Mouse (Mus musculus) kidney, postnatal 4 days (tissue): ENCODE data around the gene Hmx2.

Source experiments
- DNase-seq, 2 experiments: peaks; one replicate each; pipeline ENCODE4 v3.0.0; 2021; ENCODE audit warnings: mixed read lengths in 2 of 2

Gene Hmx2

GRCm38 (mm10) chr7:131548473-131548872, at the start of gene Hmx2:
TSS of gene Hmx2 (plus strand) at chr7:131548773.
- DNase-seq: no peak

GRCm38 (mm10) chr7:131503739-131504138, 44.8 kb upstream of the Hmx2 start:
- no peak for DNase-seq

DNA sequence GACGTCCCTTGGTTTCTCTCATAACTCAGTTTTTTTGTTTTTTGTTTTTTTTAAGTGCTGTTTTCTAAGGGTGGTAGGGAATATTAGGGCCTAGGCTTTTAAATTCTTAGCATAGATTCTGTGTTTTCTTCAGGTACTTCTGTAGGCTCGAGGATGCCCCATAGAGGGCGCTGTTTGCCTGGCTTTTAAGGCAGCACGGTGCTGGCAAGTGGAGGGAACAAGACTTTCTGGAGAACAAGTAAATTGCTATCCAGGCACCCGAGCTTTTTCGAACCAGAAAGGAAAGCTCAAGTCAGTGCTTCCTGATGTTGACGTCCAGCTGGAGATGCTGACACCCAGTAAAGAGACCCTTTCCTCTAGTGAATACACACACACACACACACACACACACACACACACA, 8.6 kb upstream of the Hmx2 start:
- DNase-seq: peak; percentile 94 to 95

DNA sequence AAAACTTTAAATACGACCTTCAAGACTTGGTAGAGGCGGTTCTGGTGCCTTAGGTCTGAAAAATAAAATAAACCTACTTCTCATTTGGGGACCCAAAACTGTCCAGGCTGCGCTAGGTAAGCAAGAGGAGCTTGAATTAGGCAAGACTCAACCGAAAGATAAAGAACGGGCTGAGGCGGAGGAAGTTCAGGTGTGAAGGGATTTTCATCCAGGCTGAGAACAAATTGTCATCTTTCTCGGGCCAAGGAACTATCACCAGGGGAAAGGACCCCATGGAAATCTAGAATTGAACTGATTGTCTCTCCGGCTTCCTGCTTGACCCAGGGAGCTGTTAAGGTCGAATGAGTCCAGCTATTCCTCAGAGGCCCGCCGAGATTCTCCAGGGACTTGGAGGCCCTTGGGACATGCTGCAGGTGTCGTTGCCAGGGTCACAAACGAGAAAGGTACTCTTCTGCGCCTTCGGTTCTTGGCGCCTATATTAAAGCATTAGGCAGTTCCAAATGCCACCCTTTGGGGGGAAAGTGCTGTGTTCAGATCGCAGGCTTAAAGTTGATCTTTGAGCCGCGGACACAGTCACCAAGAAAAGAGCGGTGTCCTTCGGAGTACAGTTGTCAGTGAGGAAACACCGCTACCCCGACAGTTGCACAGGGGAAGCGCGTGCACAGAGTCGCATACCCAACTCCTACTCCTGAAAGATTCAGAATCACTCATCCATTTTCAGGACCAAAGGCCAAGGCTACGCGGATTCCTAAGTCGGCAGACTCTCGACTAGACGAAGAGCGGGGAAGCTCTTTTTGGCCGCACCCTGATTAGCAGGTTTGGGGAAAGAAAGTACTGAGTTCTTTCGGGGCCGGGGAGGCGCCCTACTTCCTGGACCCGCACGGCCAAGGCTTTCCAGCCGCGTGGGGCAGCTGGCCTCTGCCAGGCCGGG, 7.1 kb upstream of the Hmx2 start:
- DNase-seq: peak; percentile 22 to 29

- DNase-seq: peak; percentile 39 to 40
These were observed 6.3 kb upstream of the Hmx2 start, which contains the start of gene Hmx3 for GRCm38 (mm10) chr7:131542115-131542871. TSS of gene Hmx3 (plus strand) at chr7:131542867.

DNA sequence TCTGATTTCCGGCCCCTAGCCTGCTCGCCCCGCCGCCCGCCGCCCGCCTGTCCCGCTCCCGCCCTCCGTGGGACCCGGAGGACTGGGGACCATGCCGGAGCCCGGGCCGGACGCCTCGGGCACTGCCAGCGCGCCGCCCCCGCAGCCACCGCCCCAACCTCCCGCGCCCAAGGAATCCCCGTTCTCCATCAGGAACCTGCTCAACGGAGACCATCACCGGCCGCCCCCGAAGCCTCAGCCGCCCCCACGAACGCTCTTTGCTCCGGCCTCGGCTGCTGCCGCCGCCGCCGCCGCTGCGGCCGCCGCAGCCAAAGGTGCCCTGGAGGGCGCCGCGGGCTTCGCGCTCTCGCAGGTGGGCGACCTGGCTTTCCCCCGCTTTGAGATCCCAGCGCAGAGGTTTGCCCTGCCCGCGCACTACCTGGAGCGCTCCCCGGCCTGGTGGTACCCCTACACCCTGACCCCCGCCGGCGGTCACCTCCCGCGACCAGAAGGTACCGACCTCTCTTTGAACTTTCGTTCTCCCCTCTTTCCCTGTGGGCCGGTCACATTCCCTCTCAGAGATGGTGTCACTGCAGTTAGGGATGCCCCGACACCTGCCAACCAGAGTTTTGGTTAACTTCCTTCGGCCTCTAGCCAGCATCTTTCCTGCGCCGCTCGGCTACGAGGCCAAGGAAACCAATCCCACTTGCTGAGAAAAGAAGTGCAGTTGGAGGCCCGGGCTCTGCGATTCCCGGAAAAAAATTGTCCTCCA, 5.5 kb upstream of the Hmx2 start:
- peak; percentile 22 to 27 for DNase-seq

DNA sequence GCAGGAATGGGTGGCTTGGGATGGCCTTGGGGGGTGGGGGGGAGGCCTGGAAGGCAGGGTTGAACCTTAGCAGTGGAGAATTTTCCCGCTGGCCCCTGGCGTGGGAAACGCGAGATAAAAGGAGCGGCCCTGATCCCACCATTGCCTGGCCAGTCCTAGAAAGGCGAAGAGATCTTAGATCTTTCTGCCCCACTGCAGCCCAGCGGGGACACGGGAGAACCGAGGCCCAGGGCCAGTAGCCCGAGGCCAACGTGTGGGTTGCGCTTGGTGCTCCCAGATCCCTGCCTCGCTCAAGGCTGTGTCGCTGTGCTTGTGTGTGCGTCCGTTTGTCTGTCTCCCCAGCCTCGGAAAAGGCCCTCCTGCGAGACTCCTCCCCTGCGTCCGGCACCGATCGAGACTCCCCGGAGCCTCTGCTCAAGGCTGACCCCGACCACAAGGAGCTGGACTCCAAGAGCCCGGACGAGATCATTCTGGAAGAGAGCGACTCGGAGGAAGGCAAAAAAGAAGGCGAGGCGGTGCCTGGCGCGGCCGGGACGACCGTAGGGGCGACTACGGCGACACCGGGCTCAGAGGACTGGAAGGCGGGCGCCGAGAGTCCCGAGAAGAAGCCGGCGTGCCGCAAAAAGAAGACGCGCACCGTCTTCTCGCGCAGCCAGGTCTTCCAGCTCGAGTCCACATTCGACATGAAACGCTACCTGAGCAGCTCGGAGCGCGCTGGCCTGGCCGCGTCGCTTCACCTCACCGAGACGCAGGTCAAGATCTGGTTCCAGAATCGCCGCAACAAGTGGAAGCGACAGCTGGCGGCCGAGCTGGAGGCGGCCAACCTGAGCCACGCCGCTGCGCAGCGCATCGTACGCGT, 4.7 kb upstream of the Hmx2 start:
- peak; percentile 42 to 55 for DNase-seq

- no peak for DNase-seq
These were observed 3.7 kb upstream of the Hmx2 start for GRCm38 (mm10) chr7:131544871-131545270.

- no peak for DNase-seq
These were observed 2.7 kb upstream of the Hmx2 start for GRCm38 (mm10) chr7:131545701-131546385.

DNA sequence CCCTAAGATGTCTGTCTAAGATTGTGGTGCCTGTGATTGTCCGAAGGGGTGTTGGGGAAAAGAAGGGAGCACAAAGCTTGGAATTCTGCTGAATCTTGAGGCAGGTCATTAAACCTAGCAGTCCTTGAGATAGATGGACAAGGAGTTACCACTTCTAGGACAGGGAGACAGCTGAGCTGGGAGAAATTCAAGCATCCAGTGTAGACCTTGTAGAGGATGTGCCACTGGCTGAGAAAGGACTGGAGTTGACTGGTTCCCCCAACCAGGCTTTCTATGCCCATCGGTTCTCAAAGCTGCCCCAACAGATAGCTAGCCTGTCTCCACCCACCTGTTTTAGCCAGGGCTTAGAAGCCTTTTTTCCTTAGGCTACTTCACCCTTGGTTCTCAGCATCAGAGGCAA, 2.1 kb upstream of the Hmx2 start:
- no peak for DNase-seq

GRCm38 (mm10) chr7:131547481-131547880, 1.1 kb upstream of the Hmx2 start:
- DNase-seq: no peak

- DNase-seq: no peak
These were observed 2.9 kb downstream of the Hmx2 start for GRCm38 (mm10) chr7:131551471-131551870.

DNA sequence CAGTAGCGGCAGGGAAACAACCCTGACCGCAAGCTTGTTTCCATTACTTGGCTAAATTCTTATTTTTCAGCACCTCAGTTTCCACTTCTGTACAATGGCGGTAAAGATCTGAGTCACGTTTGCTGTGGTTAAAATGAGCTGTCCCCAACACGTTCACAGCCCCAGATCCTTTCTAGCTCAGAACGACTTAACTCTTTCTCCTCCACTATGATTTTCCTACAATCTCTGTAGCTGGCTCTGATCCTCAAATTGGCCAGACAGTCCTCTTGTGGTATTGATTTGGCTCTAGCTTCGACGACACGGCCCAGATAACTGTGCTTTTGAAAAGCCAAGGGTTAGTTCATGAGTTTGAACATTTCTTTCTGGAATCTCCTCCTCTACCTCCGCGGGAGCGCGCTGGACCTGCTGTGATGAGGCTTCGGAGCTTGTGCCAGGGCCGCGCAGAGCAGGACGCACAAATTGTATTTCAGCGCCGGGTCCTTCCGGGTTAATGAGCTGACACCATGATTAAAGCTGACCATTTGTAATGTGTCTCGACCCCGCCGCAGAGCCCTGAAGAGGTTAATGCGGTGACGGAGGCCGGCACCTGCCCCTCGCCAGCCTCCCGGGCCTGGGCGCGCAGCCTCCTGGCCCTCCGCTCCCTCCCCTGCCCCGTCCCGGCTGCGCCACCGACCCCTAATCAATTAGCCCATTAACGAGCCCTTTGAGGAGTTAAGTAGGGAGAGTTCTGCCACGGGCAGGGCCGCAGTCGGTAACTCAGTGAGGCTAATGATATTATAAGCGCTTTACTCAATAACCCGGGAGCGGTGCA, 3.6 kb downstream of the Hmx2 start:
- DNase-seq: no peak

DNA sequence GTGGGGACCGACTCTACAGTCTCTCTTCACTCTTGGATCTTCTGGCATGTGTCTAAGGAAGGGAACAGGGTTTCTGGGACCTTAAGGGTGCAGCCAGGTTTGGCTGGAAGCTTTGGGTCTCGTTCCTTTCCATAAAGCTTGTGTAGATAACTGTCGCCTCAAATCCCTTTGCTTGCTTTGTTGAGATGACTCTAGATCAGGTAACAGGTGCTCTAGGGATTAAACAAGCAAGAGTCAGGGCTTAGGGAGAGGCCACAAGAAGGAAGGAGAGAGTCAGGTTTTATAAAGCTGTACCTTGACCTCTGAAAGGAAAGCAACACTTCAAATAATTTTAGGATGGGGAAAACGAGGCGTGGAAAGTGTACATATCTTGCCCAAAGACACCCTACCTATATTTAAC, 4.2 kb downstream of the Hmx2 start:
- DNase-seq: no peak

GRCm38 (mm10) chr7:131553771-131554175, 5.2 kb downstream of the Hmx2 start:
- peak; percentile 55 to 66 for DNase-seq

- DNase-seq: peak; percentile 16 to 27
These were observed 6.0 kb downstream of the Hmx2 start for GRCm38 (mm10) chr7:131554341-131555180.

DNA sequence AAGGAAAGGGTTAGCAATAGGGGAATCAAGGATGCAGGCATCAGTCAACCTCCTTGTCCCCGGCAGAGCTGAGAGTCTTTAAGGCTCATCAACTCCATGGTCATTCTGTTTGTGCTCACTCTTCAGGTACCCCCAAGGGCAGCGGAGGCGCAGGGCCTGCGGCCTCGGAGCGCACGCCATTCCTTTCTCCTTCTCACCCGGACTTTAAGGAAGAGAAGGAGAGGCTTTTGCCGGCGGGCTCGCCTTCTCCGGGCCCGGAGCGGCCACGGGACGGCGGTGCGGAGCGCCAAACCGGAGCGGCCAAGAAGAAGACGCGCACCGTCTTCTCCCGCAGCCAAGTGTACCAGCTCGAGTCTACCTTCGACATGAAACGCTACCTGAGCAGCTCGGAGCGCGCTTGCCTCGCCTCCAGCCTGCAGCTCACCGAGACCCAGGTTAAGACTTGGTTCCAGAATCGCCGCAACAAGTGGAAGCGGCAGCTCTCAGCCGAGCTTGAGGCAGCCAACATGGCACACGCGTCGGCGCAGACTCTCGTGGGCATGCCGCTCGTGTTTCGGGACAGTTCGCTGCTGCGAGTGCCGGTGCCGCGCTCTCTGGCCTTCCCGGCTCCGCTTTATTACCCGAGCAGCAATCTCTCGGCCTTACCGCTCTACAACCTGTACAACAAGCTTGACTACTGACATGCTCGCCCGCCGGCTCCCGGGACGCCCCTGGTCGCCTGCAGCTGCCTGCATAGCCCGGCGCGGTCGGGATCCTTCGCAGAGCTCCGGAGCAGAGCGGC, 6.9 kb downstream of the Hmx2 start:
- DNase-seq: peak; percentile 46 to 67

DNA sequence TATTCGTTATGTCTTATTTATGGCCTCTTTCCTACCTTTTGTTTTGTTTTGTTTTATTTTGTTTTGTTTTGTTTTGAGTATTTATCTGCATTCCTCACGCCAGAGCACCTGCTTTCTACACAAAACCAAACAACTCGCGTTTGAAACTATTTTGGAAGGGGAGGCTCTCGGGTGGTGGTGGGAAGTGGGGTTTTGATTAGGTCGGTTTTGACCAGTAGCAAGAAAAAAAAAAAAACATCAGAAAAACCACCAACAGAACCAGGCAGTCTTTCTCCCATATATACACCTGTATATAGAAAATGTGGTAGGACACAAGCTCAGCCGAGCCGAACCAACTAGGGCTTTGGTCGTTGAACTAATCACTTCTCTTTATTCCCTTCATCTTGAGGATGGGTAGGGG, 7.5 kb downstream of the Hmx2 start:
- DNase-seq: peak in 1 of 2 experiments; percentile 10
